Mouse (Mus musculus): Measurements from ENCODE around the gene Ptcd1.

DNA sequence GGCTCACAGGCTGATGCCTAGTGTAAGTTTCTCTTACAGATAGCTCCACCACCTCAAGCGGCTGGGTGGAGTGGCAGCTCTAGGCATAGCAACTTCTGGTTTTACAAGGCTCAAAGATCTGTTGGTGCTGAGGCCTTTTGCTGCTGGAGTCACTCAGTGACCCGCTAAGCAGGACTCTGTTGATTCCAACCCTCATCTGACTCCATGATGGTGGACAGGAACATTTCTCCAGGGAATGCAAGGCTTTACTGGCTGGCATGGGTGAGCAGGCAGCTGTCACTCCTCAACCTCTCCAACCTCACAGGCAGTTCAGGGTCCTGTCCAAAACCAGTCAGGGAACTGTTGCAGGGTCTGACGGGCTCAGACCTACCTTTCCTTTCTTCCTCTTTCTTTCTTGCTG lies 35.9 kb downstream of the Ptcd1 start:
- TF ChIP-seq MAFK (IDR thresholded peaks at IDR 0.05; ENCODE audit: insufficient read depth, low read depth, low read length): no peak
- TF ChIP-seq HCFC1 (IDR thresholded peaks at IDR 0.05; ENCODE audit: borderline replicate concordance, insufficient read depth, low read length): no peak
- no peak for TF ChIP-seq CHD2 (IDR thresholded peaks at IDR 0.05; ENCODE audit: low read depth, low read length)
